Mouse (Mus musculus) myocyte (in vitro differentiated cells): Measurements from ENCODE around the gene Zfp592. TPM values are rescaled to one million over a fixed set of nuclear protein-coding genes. Genes with fewer than 3 reads are reported as not detected.
A peak's percentile ranks its signal among the peaks of the same experiment; 100 is the strongest.

Source experiments
- H3K27me3 ChIP-seq: one replicate; pipeline ENCODE4 v1.6.1; 2011; ENCODE audit not compliant: control insufficient read depth, insufficient read depth, insufficient read length
- H3K36me3 ChIP-seq: one replicate; pipeline ENCODE4 v1.6.1; 2011; ENCODE audit not compliant: control insufficient read depth, insufficient read depth
- H3K4me2 ChIP-seq: one replicate; pipeline ENCODE4 v1.6.1; 2011; ENCODE audit warnings: low read depth, control low read depth
- H3K4me3 ChIP-seq: one replicate; pipeline ENCODE4 v1.5.1; 2011; ENCODE audit warnings: mild to moderate bottlenecking, control low read depth, moderate library complexity
- H3K79me2 ChIP-seq: one replicate; pipeline ENCODE4 v1.6.1; 2011; ENCODE audit not compliant: control insufficient read depth, insufficient read depth
- H3ac ChIP-seq: one replicate; pipeline ENCODE4 v1.6.1; 2011; ENCODE audit not compliant: control insufficient read depth, insufficient read length
- CEBPB ChIP-seq: IDR thresholded peaks from 2 replicates; pipeline ENCODE4 v1.6.1; 2011; ENCODE audit warnings: mild to moderate bottlenecking, moderate library complexity; ENCODE audit not compliant: poor library complexity, insufficient read depth, severe bottlenecking
- E2F4 ChIP-seq: IDR thresholded peaks from one replicate; pipeline ENCODE4 v1.6.1; 2011; ENCODE audit warnings: mild to moderate bottlenecking, control low read depth, moderate library complexity; ENCODE audit not compliant: insufficient read depth
- MAX ChIP-seq: IDR thresholded peaks from one replicate; pipeline ENCODE4 v1.6.1; 2011; ENCODE audit warnings: low read depth, mild to moderate bottlenecking, control low read depth
- MYOD1 ChIP-seq, 3 experiments: IDR thresholded peaks; one replicate each; pipeline ENCODE4 v1.6.1; 2011; ENCODE audit warnings: control low read depth in 2 of 3, low read depth in 2 of 3, mild to moderate bottlenecking in 2 of 3, moderate library complexity in 1 of 3; ENCODE audit not compliant: insufficient read length in 2 of 3, control insufficient read depth in 1 of 3
- MYOG ChIP-seq, 3 experiments: IDR thresholded peaks; one replicate each; pipeline ENCODE4 v1.6.1; 2011; ENCODE audit warnings: control low read depth in 2 of 3, low read depth in 2 of 3, mild to moderate bottlenecking in 2 of 3; ENCODE audit not compliant: insufficient read length in 2 of 3, control insufficient read depth in 1 of 3, insufficient read depth in 1 of 3
- POLR2A ChIP-seq: IDR thresholded peaks from one replicate; pipeline ENCODE4 v1.6.1; 2011; ENCODE audit warnings: low read depth, mild to moderate bottlenecking, control low read depth, moderate library complexity; ENCODE audit not compliant: insufficient read length
- POLR2AphosphoS2 ChIP-seq: IDR thresholded peaks from one replicate; pipeline ENCODE4 v1.6.1; 2011; ENCODE audit warnings: low read depth, control low read depth; ENCODE audit not compliant: insufficient read length
- REST ChIP-seq: IDR thresholded peaks from one replicate; pipeline ENCODE4 v1.6.1; 2011; ENCODE audit warnings: mild to moderate bottlenecking, control low read depth, moderate library complexity; ENCODE audit not compliant: insufficient read depth, insufficient read length
- SRF ChIP-seq: IDR thresholded peaks from one replicate; pipeline ENCODE4 v1.6.1; 2011; ENCODE audit warnings: low read depth; ENCODE audit not compliant: control insufficient read depth, insufficient read length
- TCF12 ChIP-seq: IDR thresholded peaks from one replicate; pipeline ENCODE4 v1.6.1; 2011; ENCODE audit warnings: mild to moderate bottlenecking, control low read depth; ENCODE audit not compliant: poor library complexity, insufficient read depth, severe bottlenecking
- TCF3 ChIP-seq: IDR thresholded peaks from one replicate; pipeline ENCODE4 v1.6.1; 2011; ENCODE audit warnings: low read depth, control low read depth; ENCODE audit not compliant: insufficient read length
- USF1 ChIP-seq: IDR thresholded peaks from one replicate; pipeline ENCODE4 v1.6.1; 2011; ENCODE audit warnings: low read depth, mild to moderate bottlenecking, control low read depth, moderate library complexity
- polyA plus RNA-seq: library from polyadenylated mRNA; unstranded; fragments of >200 nt; fragmentation: generic; extraction: Trizol; gene quantifications from one replicate; pipeline ENCODE4 v1.2.1, GENCODE M21; 2012; ENCODE audit warnings: missing spikeins

Zfp592 gene
- polyA plus RNA-seq, 1 experiment, result 11.9 TPM

- no peak for TF ChIP-seq MYOD1 (IDR thresholded peaks at IDR 0.05; ENCODE audit: control insufficient read depth in 1 of 3, insufficient read length in 2 of 3, low read depth in 2 of 3)
- TF ChIP-seq E2F4, result no peak
- TF ChIP-seq REST, result no peak
- TF ChIP-seq POLR2A, result no peak
- TF ChIP-seq TCF3, result no peak
- TF ChIP-seq MAX, result no peak
- no peak for TF ChIP-seq TCF12
- TF ChIP-seq USF1, result no peak
- no peak for TF ChIP-seq SRF
- TF ChIP-seq CEBPB, result no peak
- TF ChIP-seq MYOG (IDR thresholded peaks at IDR 0.05; ENCODE audit: control insufficient read depth in 1 of 3, insufficient read depth in 1 of 3, insufficient read length in 2 of 3, low read depth in 2 of 3), result no peak
- no peak for TF ChIP-seq POLR2AphosphoS2
- no peaks in the 10 kb centered on the region for H3K79me2 ChIP-seq
- H3K4me3 ChIP-seq, result no peak overlapping the region
- H3K27me3 ChIP-seq, result no peaks in the 10 kb centered on the region
- no peak overlapping the region for H3K4me2 ChIP-seq
- H3K36me3 ChIP-seq, result peaks cover 11% of the 10 kb centered on the region
- no peak overlapping the region for H3ac ChIP-seq
Observed at GRCm38 (mm10) chr7:81043023-81043620, 49.6 kb downstream of the Zfp592 start.

DNA sequence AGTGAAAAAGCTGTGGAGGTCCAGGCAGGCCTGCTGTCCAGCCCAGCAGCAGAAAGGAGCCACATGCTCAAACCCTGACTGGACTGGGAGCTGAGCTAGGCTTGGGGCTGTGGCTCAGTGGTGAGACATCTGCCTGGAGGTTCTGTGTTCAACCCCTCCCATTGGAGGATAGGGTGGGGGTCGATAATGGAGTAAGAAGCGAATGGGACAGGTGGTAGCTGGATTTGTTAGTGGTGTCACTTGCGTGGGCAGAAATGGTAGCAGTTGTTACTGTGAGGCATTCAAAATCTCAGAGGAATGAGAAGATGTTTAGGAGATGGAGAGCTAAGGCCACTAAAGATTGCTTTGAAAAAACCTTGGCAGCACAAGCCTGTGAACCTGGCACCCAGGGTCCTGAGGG is 54.4 kb downstream of the Zfp592 start:
- TF ChIP-seq POLR2AphosphoS2 (no peak), MYOD1 (IDR thresholded peaks at IDR 0.05; ENCODE audit: control insufficient read depth in 1 of 3, insufficient read length in 2 of 3, low read depth in 2 of 3) (peak; percentile 5 to 82 (median 68)), SRF (no peak), POLR2A (no peak), MYOG (IDR thresholded peaks at IDR 0.05; ENCODE audit: control insufficient read depth in 1 of 3, insufficient read depth in 1 of 3, insufficient read length in 2 of 3, low read depth in 2 of 3) (peak in 2 of 3 experiments; percentile 64 to 75), MAX (no peak), CEBPB (no peak), TCF12 (peak; percentile 28), TCF3 (no peak), REST (no peak), E2F4 (no peak), USF1 (no peak)
- Histone ChIP-seq H3K27me3 (no peaks in the 10 kb centered on the region), H3K36me3 (no peaks in the 10 kb centered on the region), H3K79me2 (no peaks in the 10 kb centered on the region), H3ac (no peak overlapping the region), H3K4me2 (peak overlapping the region; percentile 31), H3K4me3 (no peak overlapping the region)

DNA sequence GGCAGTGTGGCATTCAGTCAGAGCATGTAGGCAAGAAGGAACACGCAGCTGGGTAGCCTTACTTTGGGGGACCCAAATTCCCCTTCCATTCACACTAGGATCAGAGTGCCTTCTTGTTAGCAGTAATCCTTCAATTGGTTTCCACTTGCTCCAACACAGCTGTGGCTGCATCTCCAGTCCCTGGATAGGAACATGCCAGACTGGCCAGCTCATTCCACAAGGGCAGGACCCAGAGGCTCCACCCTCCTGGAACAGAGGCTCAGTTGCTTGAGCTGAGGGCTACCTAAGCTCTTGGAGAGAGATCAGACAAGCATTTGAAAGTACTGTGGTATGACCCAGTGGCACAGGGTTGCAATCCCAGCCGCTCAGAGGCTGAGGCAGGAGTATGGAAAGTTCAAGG is 55.0 kb downstream of the Zfp592 start:
- Histone ChIP-seq H3K4me3 (no peak overlapping the region), H3K36me3 (no peaks in the 10 kb centered on the region), H3K79me2 (no peaks in the 10 kb centered on the region), H3K27me3 (no peaks in the 10 kb centered on the region), H3ac (no peak overlapping the region), H3K4me2 (peak overlapping the region; percentile 31)
- TF ChIP-seq CEBPB (no peak), MYOD1 (IDR thresholded peaks at IDR 0.05; ENCODE audit: control insufficient read depth in 1 of 3, insufficient read length in 2 of 3, low read depth in 2 of 3) (peak; percentile 57 to 74 (median 71)), MYOG (IDR thresholded peaks at IDR 0.05; ENCODE audit: control insufficient read depth in 1 of 3, insufficient read depth in 1 of 3, insufficient read length in 2 of 3, low read depth in 2 of 3) (peak in 2 of 3 experiments; percentile 52 to 78), SRF (no peak), POLR2A (no peak), REST (no peak)

- Histone ChIP-seq H3K36me3 (no peaks in the 10 kb centered on the region), H3K4me2 (no peak overlapping the region), H3K79me2 (no peaks in the 10 kb centered on the region), H3ac (no peak overlapping the region), H3K27me3 (no peaks in the 10 kb centered on the region), H3K4me3 (no peak overlapping the region)
- TF ChIP-seq SRF (no peak), POLR2AphosphoS2 (no peak), E2F4 (no peak), TCF12 (no peak), MAX (no peak), POLR2A (no peak), MYOD1 (IDR thresholded peaks at IDR 0.05; ENCODE audit: control insufficient read depth in 1 of 3, insufficient read length in 2 of 3, low read depth in 2 of 3) (no peak), MYOG (IDR thresholded peaks at IDR 0.05; ENCODE audit: control insufficient read depth in 1 of 3, insufficient read depth in 1 of 3, insufficient read length in 2 of 3, low read depth in 2 of 3) (no peak), TCF3 (no peak)
Observed at GRCm38 (mm10) chr7:81049966-81050365, 56.5 kb downstream of the Zfp592 start.

DNA sequence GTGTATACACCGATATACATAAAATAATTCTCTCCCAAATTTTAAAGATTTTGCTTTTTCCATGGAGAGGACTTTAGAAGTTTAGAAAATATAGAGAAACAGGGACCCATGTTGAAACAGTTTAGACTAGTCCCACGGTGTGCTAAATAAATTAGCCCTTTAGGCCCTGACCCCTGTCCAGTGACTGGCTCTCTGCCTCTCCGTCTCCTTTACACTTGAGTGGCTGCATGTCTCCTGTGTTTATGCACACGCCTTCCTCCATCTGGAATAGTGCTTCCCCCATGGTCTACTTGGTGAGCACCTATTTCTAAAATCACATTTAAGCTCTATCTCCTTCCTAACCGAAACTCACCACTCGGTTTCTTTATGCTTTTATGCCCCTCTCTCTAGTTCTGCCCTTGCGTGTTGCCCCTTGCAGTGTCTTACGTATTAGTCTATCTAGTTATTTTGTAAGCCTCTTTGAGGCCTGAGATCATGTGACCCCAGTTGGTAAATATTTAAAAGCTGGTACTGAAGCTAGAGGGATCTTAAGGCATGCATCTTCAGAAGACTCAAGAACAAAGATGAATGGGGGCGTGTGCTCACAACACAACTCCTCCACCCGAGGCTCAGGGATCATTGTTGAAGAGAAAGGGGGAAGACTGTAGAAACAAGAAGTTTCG is 62.4 kb downstream of the Zfp592 start:
- Histone ChIP-seq H3K4me3 (no peak overlapping the region), H3K36me3 (no peaks in the 10 kb centered on the region), H3K27me3 (no peaks in the 10 kb centered on the region), H3K79me2 (no peaks in the 10 kb centered on the region), H3ac (no peak overlapping the region), H3K4me2 (no peak overlapping the region)
- TF ChIP-seq MYOG (IDR thresholded peaks at IDR 0.05; ENCODE audit: control insufficient read depth in 1 of 3, insufficient read depth in 1 of 3, insufficient read length in 2 of 3, low read depth in 2 of 3) (no peak), SRF (no peak), TCF12 (no peak), E2F4 (no peak), TCF3 (no peak), CEBPB (no peak), POLR2AphosphoS2 (no peak), REST (no peak), MAX (no peak)
